Mouse (Mus musculus): ENCODE results near the gene Spef1.

- no peak for TF ChIP-seq CTCF (IDR thresholded peaks at IDR 0.05; ENCODE audit: low read depth, low read length)
- no peak for TF ChIP-seq POLR2AphosphoS5 (IDR thresholded peaks at IDR 0.05; ENCODE audit: insufficient replicate concordance, low read depth, low read length)
Measured at GRCm38 (mm10) chr2:131143007-131143780, 43.9 kb downstream of the Spef1 start.

All from G1E (cell line).